Mouse (Mus musculus): ENCODE measurements around the gene Slc12a5.

Slc12a5 gene

DNA sequence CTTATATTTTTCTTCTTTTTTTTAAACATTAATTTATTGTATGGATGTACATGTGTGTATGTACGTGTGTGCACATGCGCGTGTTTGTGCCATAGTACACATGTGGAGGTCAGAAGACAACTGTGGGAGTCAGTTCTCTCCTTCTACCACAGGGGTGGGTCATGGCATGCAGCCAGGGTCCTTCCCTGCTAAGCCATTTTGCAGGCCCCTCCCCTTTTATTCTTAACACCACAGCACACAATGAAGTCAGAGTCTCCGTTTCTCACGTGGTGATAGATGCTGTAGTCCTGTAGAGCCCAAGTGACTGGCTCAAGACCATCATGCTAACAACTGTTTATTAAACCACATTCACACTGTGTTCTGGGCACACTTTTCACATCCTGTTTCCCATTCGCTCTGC lies 25.4 kb downstream of the Slc12a5 start:
- DNase-seq, result peak; percentile 47 to 68

DNA sequence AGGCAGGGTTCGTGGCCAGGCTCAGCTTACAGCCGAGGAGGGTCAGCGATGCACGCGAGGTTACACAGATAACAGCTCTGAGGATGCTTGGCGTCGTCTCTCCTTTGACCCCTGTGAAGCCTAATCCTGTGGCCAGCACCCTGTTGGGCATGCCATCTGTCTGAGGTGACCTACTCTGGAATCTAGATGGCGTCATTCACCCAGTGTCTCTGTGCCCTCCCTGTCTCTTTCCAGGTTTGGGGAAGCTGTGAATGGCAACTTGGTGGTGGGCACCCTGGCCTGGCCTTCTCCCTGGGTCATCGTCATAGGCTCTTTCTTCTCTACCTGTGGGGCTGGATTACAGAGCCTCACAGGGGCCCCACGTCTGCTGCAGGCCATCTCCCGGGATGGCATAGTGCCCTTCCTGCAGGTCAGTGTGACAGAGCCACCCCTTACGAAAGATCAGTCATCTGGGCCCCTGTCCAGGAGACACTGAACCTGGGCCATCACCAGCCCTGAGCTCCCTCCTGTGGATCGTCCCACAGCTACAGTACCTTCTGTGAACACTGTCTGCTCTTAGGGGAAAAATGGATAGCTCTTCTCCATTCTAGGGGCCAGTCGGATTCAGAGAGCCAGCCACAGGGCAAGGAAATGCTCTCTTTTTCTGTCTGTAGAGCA lies 25.9 kb downstream of the Slc12a5 start:
- peak; percentile 75 to 81 for DNase-seq

DNA sequence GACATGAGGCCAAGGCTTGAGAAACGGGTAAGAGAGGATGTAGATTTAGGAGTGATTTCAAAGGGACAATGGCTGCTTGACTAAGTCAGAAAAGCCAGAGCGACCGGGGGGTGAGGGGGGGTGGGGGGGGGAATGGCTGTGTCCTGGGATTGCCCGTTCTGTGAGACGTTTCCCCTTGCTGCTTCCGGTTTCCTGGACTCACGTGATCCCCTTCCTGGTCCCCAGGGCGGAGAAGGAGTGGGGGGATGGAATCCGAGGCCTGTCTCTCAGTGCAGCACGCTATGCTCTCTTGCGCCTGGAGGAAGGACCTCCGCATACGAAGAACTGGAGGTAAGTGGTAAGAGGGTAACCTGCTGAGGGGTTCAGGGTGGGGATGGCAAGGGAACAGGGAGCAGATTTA lies 28.2 kb downstream of the Slc12a5 start:
- DNase-seq, result peak in 1 of 2 experiments; percentile 5

DNA sequence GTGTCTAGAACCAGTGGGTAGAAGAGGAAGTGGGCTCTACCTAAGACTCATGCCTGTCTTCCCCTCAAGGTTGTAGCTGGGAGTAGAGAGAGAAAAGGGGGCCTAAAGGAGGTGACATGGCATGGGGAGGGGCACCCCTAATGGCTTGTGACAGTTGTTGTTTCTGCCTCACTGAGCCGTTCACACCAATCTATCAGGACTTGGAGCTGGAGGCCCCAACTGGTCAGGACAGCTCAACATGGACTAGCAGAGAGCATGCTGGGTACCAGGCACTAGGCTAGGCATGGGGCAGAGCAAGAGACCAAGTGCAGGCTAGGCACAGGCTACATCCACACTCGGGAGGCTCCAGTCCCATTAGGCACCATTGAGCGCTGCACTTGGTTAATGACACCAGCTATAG lies 30.5 kb downstream of the Slc12a5 start:
- DNase-seq, result peak in 1 of 2 experiments; percentile 6

DNA sequence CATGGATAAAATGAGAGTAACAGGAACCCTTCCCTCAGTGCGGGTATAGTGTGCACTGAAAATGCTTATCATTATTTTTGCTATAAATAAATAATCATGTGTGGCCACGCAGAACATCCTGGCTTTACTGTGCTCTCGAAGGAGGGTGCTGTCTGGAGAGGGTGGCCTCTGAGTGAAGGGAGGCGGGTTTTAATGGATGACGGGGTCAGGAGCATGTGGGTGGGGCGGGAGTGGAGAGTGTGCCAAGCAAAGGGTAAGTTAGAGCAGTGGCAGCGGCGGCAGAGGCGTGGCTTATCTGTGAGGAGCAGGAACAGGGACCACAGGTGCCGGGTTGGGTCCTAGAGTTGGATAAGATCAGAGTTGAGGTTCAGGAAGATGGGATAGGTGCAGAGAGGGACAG lies 31.2 kb downstream of the Slc12a5 start:
- DNase-seq, result peak in 1 of 2 experiments; percentile 23

DNA sequence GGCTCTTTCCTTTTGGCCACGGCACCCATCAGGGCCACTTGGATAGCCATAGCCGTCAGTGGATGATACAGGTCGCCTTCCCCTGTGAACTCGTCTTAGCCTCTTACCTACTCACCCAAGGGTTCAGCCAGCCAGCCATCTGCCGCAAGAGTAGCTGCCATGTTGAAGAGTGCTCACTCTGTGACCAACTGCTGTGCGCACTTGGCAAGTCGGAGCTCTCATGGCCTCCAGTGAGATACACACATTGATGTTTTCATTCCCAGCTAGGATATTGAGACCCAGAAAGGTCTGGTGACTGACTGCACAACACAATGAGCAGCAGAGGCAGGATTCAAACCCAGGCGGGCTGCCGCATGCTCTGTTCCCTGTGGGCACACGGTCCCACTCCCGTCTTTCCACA lies 33.6 kb downstream of the Slc12a5 start:
- peak; percentile 41 to 58 for DNase-seq

DNA sequence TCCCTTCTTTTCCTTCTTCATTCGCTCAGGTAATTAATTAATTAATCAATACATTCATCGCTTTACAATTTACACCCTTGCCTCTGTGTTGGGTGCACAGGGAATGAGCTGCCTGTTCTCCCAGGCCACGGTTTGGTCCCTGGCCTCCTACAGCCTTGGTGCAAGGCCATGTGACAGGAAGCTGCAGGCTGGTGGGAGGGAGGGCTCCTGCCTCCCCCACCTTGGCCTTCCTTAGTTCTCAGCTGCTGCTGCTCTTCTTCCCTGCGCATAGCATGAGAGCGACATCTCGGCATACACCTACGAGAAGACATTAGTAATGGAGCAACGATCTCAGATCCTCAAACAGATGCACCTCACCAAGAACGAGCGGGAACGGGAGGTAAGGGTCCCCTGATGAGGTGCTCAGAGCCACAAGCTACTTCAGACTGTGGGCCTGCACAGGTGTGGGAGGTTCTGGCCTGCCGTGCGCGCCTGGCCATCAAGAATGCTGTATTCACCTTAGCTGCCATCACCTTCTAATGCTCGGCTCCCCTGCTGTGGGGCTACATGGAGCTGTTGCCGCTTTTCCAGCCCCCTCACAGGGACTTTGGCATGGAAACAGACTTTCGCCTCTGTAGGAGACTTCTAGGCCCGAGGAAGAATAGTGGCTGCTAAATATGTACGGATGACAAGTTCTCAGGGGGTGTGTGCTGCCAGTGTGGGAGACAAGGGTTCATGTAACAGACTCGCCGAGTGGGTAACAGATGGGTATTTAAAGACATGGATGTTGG lies 34.2 kb downstream of the Slc12a5 start:
- DNase-seq, result peak; percentile 34 to 57

DNA sequence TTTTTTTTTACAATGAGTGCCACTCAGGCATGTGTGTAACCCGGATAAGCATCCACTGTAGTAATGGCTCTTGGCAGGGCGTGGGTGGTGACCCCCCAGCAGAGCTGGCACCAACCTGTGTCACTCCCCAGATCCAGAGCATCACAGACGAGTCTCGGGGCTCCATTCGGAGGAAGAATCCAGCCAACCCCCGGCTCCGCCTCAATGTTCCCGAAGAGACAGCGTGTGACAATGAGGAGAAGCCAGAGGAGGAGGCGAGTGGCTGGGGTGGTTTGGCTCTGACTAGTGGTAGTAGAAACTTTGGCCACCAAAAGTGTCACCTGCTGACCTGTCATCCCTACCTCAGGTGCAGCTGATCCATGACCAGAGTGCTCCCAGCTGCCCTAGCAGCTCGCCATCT lies 35.4 kb downstream of the Slc12a5 start:
- no peak for DNase-seq

DNA sequence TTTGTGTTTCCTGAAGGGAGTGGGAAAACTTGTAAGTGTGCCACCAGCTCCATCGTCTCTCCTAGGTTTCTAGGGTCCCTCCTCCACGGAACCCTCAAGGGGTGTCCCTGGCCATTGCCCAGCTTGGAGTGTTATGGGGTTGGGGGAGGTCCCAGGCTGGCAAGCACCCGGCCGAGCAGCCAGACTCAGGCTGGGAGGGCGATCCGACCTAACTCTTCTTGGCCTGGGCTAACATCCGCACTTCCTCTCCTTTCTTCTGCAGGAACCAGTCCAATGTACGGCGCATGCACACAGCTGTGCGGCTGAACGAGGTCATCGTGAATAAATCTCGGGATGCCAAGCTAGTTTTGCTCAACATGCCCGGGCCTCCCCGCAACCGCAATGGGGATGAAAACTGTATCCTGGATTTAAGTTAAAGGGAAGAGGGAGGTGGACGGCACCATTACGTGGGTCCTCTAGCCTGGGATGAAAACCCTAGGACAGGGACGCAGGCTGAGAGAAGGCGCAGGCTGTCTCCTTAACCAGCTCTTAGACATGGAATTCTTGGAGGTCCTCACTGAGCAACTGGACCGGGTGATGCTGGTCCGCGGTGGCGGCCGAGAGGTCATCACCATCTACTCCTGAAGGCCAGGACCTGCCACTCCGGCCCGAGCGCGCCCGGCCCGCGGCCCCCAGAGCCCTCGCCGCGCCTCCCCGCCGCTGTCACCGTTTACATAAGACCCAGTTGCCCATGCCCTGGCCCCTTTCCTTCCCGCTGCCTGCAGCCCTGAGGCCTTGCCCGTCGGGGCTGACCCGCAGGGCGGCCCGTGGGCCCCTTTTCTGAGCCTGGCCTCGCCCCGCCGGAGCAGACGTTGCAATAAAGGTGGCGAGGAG lies 36.5 kb downstream of the Slc12a5 start:
- peak in 1 of 2 experiments; percentile 14 for DNase-seq

DNA sequence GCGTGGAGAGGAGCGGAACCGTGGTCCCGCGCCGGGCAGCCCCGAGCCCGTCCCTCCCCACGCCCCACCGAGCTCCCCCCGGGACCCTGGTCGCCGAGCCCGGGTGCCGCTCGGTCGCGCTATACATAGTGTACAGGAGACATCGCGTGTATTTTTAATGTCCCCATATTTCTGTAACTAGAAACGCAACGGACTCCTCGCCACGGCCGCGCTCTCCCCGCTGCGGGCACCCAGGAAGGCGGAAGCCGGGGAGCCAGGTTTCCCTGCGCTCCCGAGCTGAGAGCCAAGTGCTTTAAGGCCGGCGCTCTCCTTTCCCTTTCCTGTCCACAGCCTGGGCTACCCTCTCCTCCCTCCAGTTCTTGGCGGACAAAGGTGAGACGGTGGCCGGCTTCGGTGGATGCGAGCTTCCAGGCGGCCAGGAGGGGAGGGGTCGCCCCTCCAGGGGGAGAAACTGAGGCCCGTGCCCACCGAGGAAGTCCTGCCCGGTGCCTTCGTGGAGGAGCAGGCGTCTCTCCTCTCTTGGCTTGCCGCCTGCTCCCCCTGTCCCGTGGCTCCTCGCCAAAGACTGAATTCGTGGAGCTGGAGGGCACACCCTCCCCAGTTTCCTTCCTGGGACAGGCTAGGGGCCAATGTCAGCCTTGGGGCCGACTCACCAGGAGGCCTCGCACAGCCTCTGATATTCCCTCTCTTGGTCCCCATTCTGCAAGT lies 37.3 kb downstream of the Slc12a5 start:
- DNase-seq, result peak in 1 of 2 experiments; percentile 58

DNA sequence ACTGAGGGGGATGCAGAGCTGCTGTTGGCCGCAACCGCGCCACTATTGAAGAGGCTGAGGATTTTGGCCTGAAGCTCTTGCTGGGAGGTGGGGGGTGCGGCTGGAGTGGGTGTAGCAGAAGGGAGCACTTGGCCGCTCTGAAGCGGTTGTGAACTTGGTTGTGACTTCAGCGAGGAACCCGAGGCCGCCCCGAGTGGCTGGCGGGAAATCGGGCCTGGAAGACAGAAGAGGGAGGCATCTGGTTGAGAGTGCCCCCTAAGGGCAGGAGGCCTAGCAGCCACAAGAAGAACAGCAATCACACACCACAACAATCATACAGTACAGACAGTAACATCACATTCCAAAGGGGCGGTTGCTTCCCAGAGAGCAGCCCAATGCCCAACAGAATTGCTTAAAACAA lies 41.4 kb downstream of the Slc12a5 start:
- DNase-seq, result peak in 1 of 2 experiments; percentile 40

DNA sequence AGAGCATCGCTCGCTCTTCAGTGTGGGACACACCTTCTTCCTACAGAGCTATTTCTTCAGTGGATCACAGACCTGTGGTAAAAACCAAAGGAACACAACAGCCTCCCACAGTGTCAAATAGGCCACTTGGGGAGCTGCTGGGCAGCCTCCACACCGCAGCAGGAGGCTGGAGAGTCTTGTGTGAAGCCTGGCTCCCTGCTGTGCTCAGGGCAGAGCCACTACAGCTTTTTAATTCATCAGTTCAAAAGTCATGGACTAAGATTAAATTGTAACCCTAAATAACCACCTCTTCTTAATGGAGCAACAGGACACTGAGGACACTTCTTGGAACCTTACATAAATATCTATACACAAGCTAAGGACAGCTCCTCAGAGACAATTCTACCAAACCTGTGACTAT lies 42.5 kb downstream of the Slc12a5 start:
- DNase-seq, result peak in 1 of 2 experiments; percentile 26

DNA sequence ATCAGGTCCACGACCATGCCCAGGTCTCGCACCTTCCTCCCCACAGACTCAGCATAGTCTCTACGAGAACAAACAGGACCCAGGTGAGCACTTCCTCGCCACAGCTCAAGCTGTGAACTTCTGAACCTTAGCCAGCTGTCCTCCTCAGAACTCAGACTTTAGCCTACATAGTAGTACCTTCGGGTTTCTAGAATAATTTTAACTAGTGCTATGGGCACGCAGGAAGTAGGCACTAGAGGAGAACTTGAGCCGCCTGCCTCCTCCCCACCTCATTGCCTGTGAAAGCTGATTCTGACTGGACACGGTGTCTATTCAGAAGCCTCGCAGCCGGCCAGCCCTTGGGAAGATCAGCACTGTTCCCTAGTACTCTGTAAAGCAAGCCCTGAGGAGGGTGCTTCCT lies 43.6 kb downstream of the Slc12a5 start:
- no peak for DNase-seq

DNA sequence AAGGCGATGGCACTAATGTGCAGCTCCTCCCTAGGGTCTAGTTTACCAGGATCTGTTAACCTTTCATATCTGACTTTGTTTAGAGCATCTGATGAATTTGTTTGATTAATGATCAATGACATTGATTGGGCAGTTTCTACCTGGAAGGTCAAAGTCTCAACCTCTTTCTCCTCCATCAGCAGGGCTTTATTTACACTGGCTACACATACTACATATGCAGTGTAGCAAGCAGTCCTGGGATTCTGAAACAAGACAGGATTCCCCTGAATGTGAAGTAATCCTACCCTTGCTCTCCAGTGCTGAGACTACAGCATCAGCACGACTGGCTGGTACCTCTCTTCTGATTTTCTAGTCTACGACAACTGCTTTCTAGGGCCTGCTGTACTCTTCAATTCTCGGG lies 46.2 kb downstream of the Slc12a5 start:
- DNase-seq, result no peak

DNA sequence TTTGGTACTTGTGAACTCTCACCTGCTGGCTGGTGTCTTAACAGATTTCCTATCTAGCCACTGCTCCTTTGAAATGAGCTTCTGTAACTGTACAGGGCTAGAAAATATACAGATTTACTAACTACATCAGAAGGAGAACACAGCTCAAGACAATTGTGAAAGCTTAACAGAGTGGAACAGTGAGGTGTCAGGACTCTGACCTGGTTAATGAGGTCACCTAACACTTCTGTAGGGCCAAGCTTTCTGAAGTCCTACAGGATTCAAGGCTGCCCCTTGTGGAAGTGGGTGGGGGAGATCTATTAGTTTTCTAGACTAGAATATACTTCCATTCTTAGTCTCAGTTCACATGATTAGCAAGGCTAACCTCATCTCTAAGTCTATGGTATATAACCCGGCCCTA lies 47.4 kb downstream of the Slc12a5 start:
- no peak for DNase-seq

DNA sequence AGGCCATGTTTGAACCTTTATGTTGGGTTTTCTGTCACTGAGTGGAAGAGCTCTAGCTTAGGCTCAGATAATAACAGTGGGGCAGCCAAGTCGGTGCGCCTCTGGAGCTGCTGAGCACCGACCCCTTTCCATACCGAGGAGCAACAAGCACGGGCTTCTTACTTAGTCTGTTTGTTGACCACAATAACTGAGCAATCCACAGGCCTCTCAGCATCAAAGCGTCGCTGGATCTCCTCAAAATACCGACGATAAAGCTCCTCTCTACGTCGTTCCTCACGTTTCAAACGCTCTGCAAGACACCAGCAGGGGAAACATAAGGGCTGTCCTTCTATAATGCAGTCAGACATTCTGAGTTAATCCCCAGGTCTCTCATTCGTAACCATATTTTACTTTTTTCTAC lies 48.6 kb downstream of the Slc12a5 start:
- no peak for DNase-seq

DNA sequence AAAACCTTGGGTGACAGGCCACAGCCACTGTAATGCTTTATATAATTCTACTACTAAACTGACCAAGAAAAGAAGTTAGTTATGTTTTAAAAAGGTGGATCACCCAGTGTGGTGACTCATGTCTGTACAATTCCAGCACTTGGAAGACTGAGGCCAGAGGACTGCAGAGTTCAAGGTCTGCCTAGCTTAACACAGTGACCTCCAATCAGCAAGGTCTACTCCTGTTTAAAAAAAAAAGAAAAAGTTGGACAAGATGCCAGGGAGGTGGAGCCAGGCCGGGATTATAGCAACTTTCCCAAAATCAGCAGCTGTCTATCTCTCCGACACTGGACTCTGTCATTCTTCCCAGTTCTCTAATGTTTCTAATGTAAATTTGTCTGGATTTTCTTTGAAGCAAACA lies 49.0 kb downstream of the Slc12a5 start:
- no peak for DNase-seq

DNA sequence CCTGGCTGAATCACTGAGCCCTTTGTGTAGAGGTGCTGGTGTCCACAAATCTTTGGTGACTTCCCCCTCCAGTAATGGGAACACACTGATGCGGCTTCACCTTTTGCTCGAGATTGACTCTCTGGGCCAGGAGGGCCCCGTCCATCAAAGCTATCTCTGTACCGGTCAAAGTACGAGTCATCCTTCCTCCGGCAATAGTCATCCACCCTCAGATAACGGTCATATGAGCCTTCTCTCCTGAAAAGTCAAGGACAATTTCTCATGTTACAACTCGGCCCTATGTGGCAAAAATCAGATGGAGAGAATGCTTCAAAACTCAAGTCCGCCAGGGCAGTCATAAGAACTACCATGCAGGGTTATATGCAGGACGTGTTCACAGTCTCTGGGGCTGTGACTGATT lies 49.7 kb downstream of the Slc12a5 start:
- no peak for DNase-seq

DNA sequence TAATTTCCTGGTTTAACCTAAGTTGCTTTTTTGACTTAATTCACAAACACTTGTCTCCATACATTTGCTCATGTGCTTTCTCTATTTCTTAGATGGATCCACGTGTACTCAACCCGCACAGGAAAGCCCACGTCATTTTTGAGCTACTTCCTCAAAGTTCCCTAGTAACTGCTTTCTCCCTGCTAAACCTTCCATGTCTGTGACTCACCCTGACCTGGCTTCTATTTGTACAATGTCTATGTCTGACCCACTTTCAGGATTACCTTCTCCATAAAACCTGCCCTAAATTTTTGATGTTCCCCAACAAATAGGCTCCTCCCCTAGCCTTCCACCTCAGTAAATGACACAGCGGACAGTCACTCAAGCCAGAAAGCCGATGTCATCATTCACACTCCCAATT lies 54.3 kb downstream of the Slc12a5 start:
- DNase-seq, result no peak

DNA sequence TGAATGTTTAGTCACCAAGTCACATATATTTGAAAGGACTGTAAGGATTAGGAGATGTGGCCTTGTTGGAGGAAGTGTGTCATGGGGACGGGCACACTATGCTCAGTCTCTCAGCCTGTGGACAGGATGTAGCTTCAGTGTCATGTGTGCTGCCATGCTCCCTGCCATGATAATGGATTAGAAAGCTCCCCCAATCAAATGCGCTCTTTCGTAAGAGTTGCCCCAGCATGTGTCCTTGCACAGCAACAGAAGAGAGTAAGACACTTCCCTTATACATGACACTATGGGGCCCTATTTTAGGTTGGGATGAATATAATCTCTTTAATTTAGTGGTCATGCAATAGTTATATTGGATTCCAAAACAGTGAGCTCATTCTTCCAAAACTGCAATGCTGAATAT lies 59.9 kb downstream of the Slc12a5 start:
- DNase-seq, result no peak

DNA sequence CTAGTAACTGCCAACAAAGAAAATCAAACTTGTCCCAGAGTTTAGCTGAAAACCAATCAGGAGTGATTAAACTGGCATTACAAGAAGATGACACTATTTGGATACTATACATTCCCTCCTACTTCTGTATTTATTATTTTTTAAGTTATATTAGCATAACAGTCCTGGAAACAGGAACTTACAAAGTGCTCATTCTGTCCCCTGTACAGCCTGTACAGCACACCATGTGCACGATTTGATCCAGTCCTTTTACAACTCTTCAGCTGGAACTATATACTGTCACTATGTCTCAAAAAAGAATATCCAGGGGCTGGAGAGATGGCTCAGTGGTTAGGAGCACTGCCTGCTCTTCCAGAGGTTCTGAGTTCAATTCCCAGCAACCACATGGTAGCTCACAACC lies 66.6 kb downstream of the Slc12a5 start:
- DNase-seq, result no peak

DNA sequence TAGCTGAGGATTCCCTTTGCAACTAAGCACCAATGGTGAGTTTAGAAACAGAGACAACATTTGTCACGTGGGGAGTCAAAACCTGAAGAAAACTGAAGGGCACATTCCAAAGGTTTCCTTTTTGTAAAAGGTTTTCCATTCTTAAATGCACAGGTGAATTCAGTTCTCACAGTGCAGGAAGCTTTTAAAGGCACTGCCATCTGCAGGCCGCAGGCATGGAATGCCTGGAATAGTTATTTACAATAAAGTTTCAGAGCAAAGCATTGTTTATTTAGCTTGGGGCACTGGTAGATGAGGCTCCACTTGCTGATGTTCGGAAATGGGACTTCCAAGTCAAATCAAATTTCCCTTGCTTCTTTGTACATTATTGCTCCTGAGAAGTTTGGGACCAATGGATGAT lies 71.9 kb downstream of the Slc12a5 start:
- peak; percentile 26 to 38 for DNase-seq

DNA sequence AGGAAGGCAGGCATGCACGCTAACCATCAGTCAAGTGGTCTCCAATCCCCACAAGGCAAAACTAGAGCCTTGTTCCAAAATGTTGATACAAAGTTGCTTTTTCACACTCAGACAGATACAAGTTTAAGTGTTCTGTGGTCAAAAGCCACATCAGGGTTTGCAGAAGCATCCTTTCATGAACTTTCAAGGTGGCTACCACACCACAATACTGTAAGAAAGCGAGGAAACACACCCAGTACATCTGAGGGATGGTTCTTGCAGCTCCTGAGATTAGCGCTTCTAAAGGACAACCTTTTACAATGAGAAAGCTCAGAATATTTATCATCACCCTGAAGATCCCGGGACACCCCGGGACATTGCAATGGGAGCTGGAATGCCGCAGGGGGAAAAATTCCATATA lies 72.7 kb downstream of the Slc12a5 start:
- no peak for DNase-seq

Data from cerebellum, postnatal 14 days (tissue).